Mouse (Mus musculus): ENCODE results near the gene Plpp3.

The Plpp3 gene

GRCm38 (mm10) chr4:105219316-105219715, 62.2 kb downstream of the Plpp3 start:
- DNase-seq (ENCODE audit: low spot score) = no peak

GRCm38 (mm10) chr4:105220849-105221248, 63.7 kb downstream of the Plpp3 start:
- no peak for DNase-seq (ENCODE audit: low spot score)

GRCm38 (mm10) chr4:105221256-105221840, 64.2 kb downstream of the Plpp3 start:
- no peak for DNase-seq (ENCODE audit: low spot score)

GRCm38 (mm10) chr4:105223101-105223924, 66.2 kb downstream of the Plpp3 start:
- no peak for DNase-seq (ENCODE audit: low spot score)

- DNase-seq (ENCODE audit: low spot score) = no peak
Observed at GRCm38 (mm10) chr4:105223925-105224300, 66.8 kb downstream of the Plpp3 start.

- no peak for DNase-seq (ENCODE audit: low spot score)
Observed at GRCm38 (mm10) chr4:105225512-105225911, 68.4 kb downstream of the Plpp3 start.

GRCm38 (mm10) chr4:105226351-105226750, 69.2 kb downstream of the Plpp3 start:
- no peak for DNase-seq (ENCODE audit: low spot score)

- no peak for DNase-seq (ENCODE audit: low spot score)
Observed at GRCm38 (mm10) chr4:105230127-105230526, 73.0 kb downstream of the Plpp3 start.

GRCm38 (mm10) chr4:105240233-105240632, 83.1 kb downstream of the Plpp3 start:
- no peak for DNase-seq (ENCODE audit: low spot score)

- no peak for DNase-seq (ENCODE audit: low spot score)
Observed at GRCm38 (mm10) chr4:105244931-105245330, 87.8 kb downstream of the Plpp3 start.

- DNase-seq (ENCODE audit: low spot score) = peak; percentile 77
Observed at GRCm38 (mm10) chr4:105245479-105245944, 88.4 kb downstream of the Plpp3 start.

GRCm38 (mm10) chr4:105246331-105246730, 89.2 kb downstream of the Plpp3 start:
- DNase-seq (ENCODE audit: low spot score) = no peak

GRCm38 (mm10) chr4:105248161-105248560, 91.0 kb downstream of the Plpp3 start:
- DNase-seq (ENCODE audit: low spot score) = no peak

- no peak for DNase-seq (ENCODE audit: low spot score)
Observed at GRCm38 (mm10) chr4:105249283-105249682, 92.1 kb downstream of the Plpp3 start.

- no peak for DNase-seq (ENCODE audit: low spot score)
Observed at GRCm38 (mm10) chr4:105250946-105251345, 93.8 kb downstream of the Plpp3 start.

- no peak for DNase-seq (ENCODE audit: low spot score)
Observed at GRCm38 (mm10) chr4:105252044-105252443, 94.9 kb downstream of the Plpp3 start.

- peak; percentile 24 for DNase-seq (ENCODE audit: low spot score)
Observed at GRCm38 (mm10) chr4:105252571-105253200, 95.5 kb downstream of the Plpp3 start.

- DNase-seq (ENCODE audit: low spot score) = no peak
Observed at GRCm38 (mm10) chr4:105253453-105254341, 96.5 kb downstream of the Plpp3 start.

- no peak for DNase-seq (ENCODE audit: low spot score)
Observed at GRCm38 (mm10) chr4:105254365-105254764, 97.2 kb downstream of the Plpp3 start.

GRCm38 (mm10) chr4:105255185-105255584, 98.0 kb downstream of the Plpp3 start:
- no peak for DNase-seq (ENCODE audit: low spot score)

- peak; percentile 26 for DNase-seq (ENCODE audit: low spot score)
Observed at GRCm38 (mm10) chr4:105257667-105258560, 100.8 kb downstream of the Plpp3 start.

Measured in embryo, embryonic 10 days (tissue).